Mouse (Mus musculus) adrenal gland, adult 18-20 months (tissue): ENCODE data around the gene Rhog. TPM values are rescaled to one million over a fixed set of nuclear protein-coding genes. Genes with fewer than 3 reads are reported as not detected.

Source experiments
- DNase-seq, 2 experiments: peaks; one replicate each; pipeline ENCODE4 v3.0.0; 2021 to 2022; ENCODE audit warnings: low spot score in 2 of 2
- total RNA-seq, 2 experiments: library from RNA; stranded (reverse); gene quantifications; 1 replicate in 1 of 2; 2 replicates in 1 of 2; pipeline ENCODE4 v1.2.3; 2021

The Rhog gene
- total RNA-seq, 2 experiments from 2014 or later = 43.5 to 55.7 TPM

- no peak for DNase-seq
These were observed 2.2 kb downstream of the Rhog start for GRCm38 (mm10) chr7:102253631-102254030.

- peak; percentile 94 to 95 for DNase-seq
These were observed 5.1 kb downstream of the Rhog start for GRCm38 (mm10) chr7:102250631-102251214.

GRCm38 (mm10) chr7:102249896-102250630 lies 5.8 kb downstream of the Rhog start:
- peak; percentile 80 to 81 for DNase-seq

- DNase-seq = no peak
These were observed 6.3 kb downstream of the Rhog start for GRCm38 (mm10) chr7:102249531-102249895.

- DNase-seq = no peak
These were observed 7.0 kb downstream of the Rhog start for GRCm38 (mm10) chr7:102248691-102249404.

- DNase-seq = no peak
These were observed 8.7 kb downstream of the Rhog start for GRCm38 (mm10) chr7:102246956-102247797.

- no peak for DNase-seq
These were observed 9.6 kb downstream of the Rhog start for GRCm38 (mm10) chr7:102246265-102246664.

- DNase-seq = no peak
These were observed 10.1 kb downstream of the Rhog start for GRCm38 (mm10) chr7:102245775-102246174.

- DNase-seq = no peak
These were observed 10.9 kb downstream of the Rhog start for GRCm38 (mm10) chr7:102244782-102245535.

GRCm38 (mm10) chr7:102243870-102244269 lies 12.0 kb downstream of the Rhog start:
- DNase-seq = no peak

GRCm38 (mm10) chr7:102242917-102243316 lies 12.9 kb downstream of the Rhog start:
- no peak for DNase-seq

- no peak for DNase-seq
These were observed 13.5 kb downstream of the Rhog start for GRCm38 (mm10) chr7:102242371-102242770.

GRCm38 (mm10) chr7:102239591-102239990 lies 16.3 kb downstream of the Rhog start:
- DNase-seq = no peak

GRCm38 (mm10) chr7:102238686-102239286 lies 17.1 kb downstream of the Rhog start:
- DNase-seq = no peak

GRCm38 (mm10) chr7:102233059-102233458 lies 22.8 kb downstream of the Rhog start:
- no peak for DNase-seq

- DNase-seq = no peak
These were observed 26.0 kb downstream of the Rhog start for GRCm38 (mm10) chr7:102229814-102230213.

- no peak for DNase-seq
These were observed 27.7 kb downstream of the Rhog start for GRCm38 (mm10) chr7:102228049-102228670.

- DNase-seq = no peak
These were observed 29.8 kb downstream of the Rhog start for GRCm38 (mm10) chr7:102226051-102226450.

GRCm38 (mm10) chr7:102223883-102224738 lies 31.7 kb downstream of the Rhog start:
- peak in 1 of 2 experiments; percentile 42 for DNase-seq
